Mouse (Mus musculus) forebrain, embryonic 11.5 days (tissue): Measurements from ENCODE around the gene Slc28a1. TPM values are rescaled to one million over a fixed set of nuclear protein-coding genes. Genes with fewer than 3 reads are reported as not detected.

Source experiments
- ATAC-seq: fragments of 200-750 bp; cut with Nextera tagmentation; replicated peaks from 2 replicates; pipeline ENCODE4 v1.8.0; 2017; ENCODE audit warnings: moderate TSS enrichment; ENCODE audit not compliant: low FRiP score
- DNase-seq: peaks from one replicate; pipeline ENCODE4 v3.0.0-alpha.2; 2017; ENCODE audit warnings: low spot score
- H3K27ac ChIP-seq: fragments of 300-500 bp; sonication (generic); 2 replicates; pipeline ENCODE4 v1.5.1; 2014; ENCODE audit warnings: low read depth, low read length
- H3K27me3 ChIP-seq: fragments of 300-500 bp; sonication (generic); 2 replicates; pipeline ENCODE4 v1.6.1; 2014; ENCODE audit warnings: mild to moderate bottlenecking, low read length, mixed read lengths; ENCODE audit not compliant: control insufficient read depth, insufficient read depth
- H3K36me3 ChIP-seq: fragments of 300-500 bp; sonication (generic); 2 replicates; pipeline ENCODE4 v1.6.1; 2014; ENCODE audit warnings: mild to moderate bottlenecking, low read length, moderate library complexity, mixed read lengths; ENCODE audit not compliant: control insufficient read depth, insufficient read depth
- H3K4me1 ChIP-seq: fragments of 300-500 bp; sonication (generic); replicated peaks from 2 replicates; pipeline ENCODE4 v1.6.1; 2014; ENCODE audit warnings: low read length, mixed read lengths; ENCODE audit not compliant: control insufficient read depth, insufficient read depth
- H3K4me2 ChIP-seq: fragments of 300-500 bp; sonication (generic); 2 replicates; pipeline ENCODE4 v1.6.1; 2014; ENCODE audit warnings: low read depth, mild to moderate bottlenecking, low read length, moderate library complexity, mixed read lengths; ENCODE audit not compliant: severe bottlenecking
- H3K4me3 ChIP-seq: fragments of 300-500 bp; sonication (generic); 2 replicates; pipeline ENCODE4 v1.5.1; 2014; ENCODE audit warnings: low read depth, low read length
- H3K9ac ChIP-seq: fragments of 300-500 bp; sonication (generic); 2 replicates; pipeline ENCODE4 v1.6.1; 2014; ENCODE audit warnings: low read length
- H3K9me3 ChIP-seq: fragments of 300-500 bp; sonication (generic); 2 replicates; pipeline ENCODE4 v1.6.1; 2016; ENCODE audit warnings: low read length, mixed read lengths; ENCODE audit not compliant: control insufficient read depth
- WGBS: fragments of 180-500 bp; shearing (Covaris S2); extraction: QIAGEN DNeasy Blood & Tissue Kit; methylation state at CpG from one replicate; pipeline ENCODE4 v1.1.7; 2014; 5-methylcytosine and 5-hydroxymethylcytosine counted together
- polyA plus RNA-seq: library from polyadenylated mRNA; unstranded; fragments of >200 nt; fragmentation: Nextera tagmentation; extraction: Ambion mirVana; gene quantifications from 2 replicates; pipeline ENCODE4 v1.2.1, GENCODE M21; 2014

The Slc28a1 gene
- not detected in 2 replicates for polyA plus RNA-seq

- H3K27me3 ChIP-seq = no peaks in the 10 kb centered on the region
- WGBS = 81% methylated on average over 6 of the region's 6 CpGs
- no peaks in the 10 kb centered on the region for H3K4me1 ChIP-seq
- no peak for ATAC-seq
- no peaks in the 10 kb centered on the region for H3K9me3 ChIP-seq
- no peak within 1 kb of the TSS for H3K27ac ChIP-seq
- no peak for DNase-seq
- no peak within 1 kb of the TSS for H3K4me3 ChIP-seq
- no peaks in the 10 kb centered on the region for H3K36me3 ChIP-seq
- H3K4me2 ChIP-seq = no peak within 1 kb of the TSS
- no peak within 1 kb of the TSS for H3K9ac ChIP-seq
Measured at GRCm38 (mm10) chr7:81114555-81114954, at the start of gene Slc28a1. Gene Slc28a1 (plus strand): TSS chr7:81114799.

GRCm38 (mm10) chr7:81066714-81067113, 47.9 kb upstream of the Slc28a1 start:
- Histone ChIP-seq H3K27me3 (no peaks in the 10 kb centered on the region), H3K27ac (no peak overlapping the region)

GRCm38 (mm10) chr7:81072463-81072862, 42.1 kb upstream of the Slc28a1 start:
- H3K9me3 ChIP-seq = no peaks in the 10 kb centered on the region
- H3K27ac ChIP-seq = no peak overlapping the region
- H3K4me1 ChIP-seq = no peaks in the 10 kb centered on the region
- no peaks in the 10 kb centered on the region for H3K36me3 ChIP-seq
- H3K9ac ChIP-seq = no peak overlapping the region
- no peak overlapping the region for H3K4me2 ChIP-seq
- no peaks in the 10 kb centered on the region for H3K27me3 ChIP-seq
- WGBS = 58% methylated on average over 5 of the region's 5 CpGs
- H3K4me3 ChIP-seq = no peak overlapping the region
- no peak for DNase-seq
- ATAC-seq = no peak

More at GRCm38 (mm10) chr7:81066714-81067113, 47.9 kb upstream of the Slc28a1 start:
- Histone ChIP-seq H3K36me3 (no peaks in the 10 kb centered on the region), H3K4me2 (no peak overlapping the region), H3K9me3 (no peaks in the 10 kb centered on the region), H3K9ac (no peak overlapping the region), H3K4me1 (no peaks in the 10 kb centered on the region), H3K4me3 (no peak overlapping the region)
- ATAC-seq (no peak), DNase-seq (no peak)
- WGBS = 66% methylated on average over 6 of the region's 6 CpGs

GRCm38 (mm10) chr7:81073273-81073672, 41.3 kb upstream of the Slc28a1 start:
- Histone ChIP-seq H3K36me3 (no peaks in the 10 kb centered on the region), H3K27me3 (no peaks in the 10 kb centered on the region), H3K9me3 (no peaks in the 10 kb centered on the region), H3K4me1 (no peaks in the 10 kb centered on the region), H3K4me2 (no peak overlapping the region), H3K4me3 (no peak overlapping the region), H3K9ac (no peak overlapping the region), H3K27ac (no peak overlapping the region)
- DNase-seq (no peak), ATAC-seq (no peak)
- 76% methylated on average over 5 of the region's 5 CpGs for WGBS

GRCm38 (mm10) chr7:81074546-81074945, 40.1 kb upstream of the Slc28a1 start:
- 81% methylated on average over 9 of the region's 9 CpGs for WGBS
- Histone ChIP-seq H3K9me3 (no peaks in the 10 kb centered on the region), H3K9ac (no peak overlapping the region), H3K27me3 (no peaks in the 10 kb centered on the region), H3K36me3 (no peaks in the 10 kb centered on the region), H3K4me2 (no peak overlapping the region), H3K27ac (no peak overlapping the region), H3K4me1 (no peaks in the 10 kb centered on the region), H3K4me3 (no peak overlapping the region)
- peak; percentile 59 for DNase-seq
- ATAC-seq = no peak

- H3K4me1 ChIP-seq = no peaks in the 10 kb centered on the region
- no peaks in the 10 kb centered on the region for H3K36me3 ChIP-seq
- no peak overlapping the region for H3K4me2 ChIP-seq
- DNase-seq (no peak), ATAC-seq (no peak)
- no peaks in the 10 kb centered on the region for H3K9me3 ChIP-seq
- no peaks in the 10 kb centered on the region for H3K27me3 ChIP-seq
- no peak overlapping the region for H3K4me3 ChIP-seq
- no peak overlapping the region for H3K9ac ChIP-seq
- no peak overlapping the region for H3K27ac ChIP-seq
- WGBS = 76% methylated on average over 7 of the region's 7 CpGs
Measured at GRCm38 (mm10) chr7:81075299-81075698, 39.3 kb upstream of the Slc28a1 start.

- no peak overlapping the region for H3K4me2 ChIP-seq
- 91% methylated on average over 5 of the region's 5 CpGs for WGBS
- no peaks in the 10 kb centered on the region for H3K4me1 ChIP-seq
- no peak for ATAC-seq
- no peaks in the 10 kb centered on the region for H3K27me3 ChIP-seq
- no peaks in the 10 kb centered on the region for H3K36me3 ChIP-seq
- H3K9ac ChIP-seq = no peak overlapping the region
- H3K27ac ChIP-seq = no peak overlapping the region
- DNase-seq = no peak
- no peak overlapping the region for H3K4me3 ChIP-seq
- no peaks in the 10 kb centered on the region for H3K9me3 ChIP-seq
Measured at GRCm38 (mm10) chr7:81075732-81076131, 38.9 kb upstream of the Slc28a1 start.

GRCm38 (mm10) chr7:81077009-81077408, 37.6 kb upstream of the Slc28a1 start:
- WGBS = 80% methylated on average over 6 of the region's 6 CpGs
- Histone ChIP-seq H3K9me3 (no peaks in the 10 kb centered on the region), H3K36me3 (no peaks in the 10 kb centered on the region), H3K27ac (no peak overlapping the region), H3K4me2 (no peak overlapping the region), H3K9ac (no peak overlapping the region), H3K4me1 (no peaks in the 10 kb centered on the region), H3K4me3 (no peak overlapping the region), H3K27me3 (no peaks in the 10 kb centered on the region)
- ATAC-seq (no peak), DNase-seq (no peak)

- DNase-seq = no peak
- Histone ChIP-seq H3K9ac (no peak overlapping the region), H3K4me3 (no peak overlapping the region), H3K27me3 (no peaks in the 10 kb centered on the region), H3K4me2 (no peak overlapping the region), H3K4me1 (no peaks in the 10 kb centered on the region), H3K36me3 (no peaks in the 10 kb centered on the region), H3K27ac (no peak overlapping the region), H3K9me3 (no peaks in the 10 kb centered on the region)
- WGBS = 90% methylated on average over 6 of the region's 6 CpGs
- ATAC-seq = no peak
Measured at GRCm38 (mm10) chr7:81078740-81079139, 35.9 kb upstream of the Slc28a1 start.
